Mouse (Mus musculus): ENCODE measurements around the gene Prrc2b.
A peak's percentile ranks its signal among the peaks of the same experiment; 100 is the strongest.

- TF ChIP-seq CTCF (IDR thresholded peaks at IDR 0.05; ENCODE audit: low read depth), result peak; percentile 60
- TF ChIP-seq EP300 (optimal IDR thresholded peaks at IDR 0.05), result no peak
Measured at GRCm38 (mm10) chr2:32236760-32237487, 86.0 kb downstream of the Prrc2b start.

Data from stomach, postnatal 0 days (tissue).